Mouse (Mus musculus): ENCODE results near the gene Emc8. TPM values are rescaled to one million over a fixed set of nuclear protein-coding genes. Genes with fewer than 3 reads are reported as not detected.
A peak's percentile ranks its signal among the peaks of the same experiment; 100 is the strongest.
"Not testable (repeated sequence)": the region's sequence is repeated elsewhere in the genome, so short reads cannot be mapped to it uniquely, and the experiment has no call there.

The Emc8 gene
- total RNA-seq, 2 experiments from 2014 or later, result 22.2 to 25.6 TPM

- intact Hi-C loops (cut with DNase I), result loop anchor here (5.0 kb wide), 1 partner anchor 56 kb away; the partner anchor contains the start of gene Irf8
- H3K27ac ChIP-seq, result 0 out of 2 replicates have a peak overlapping the region, but pooled peaks have one; percentile 4
Observed at GRCm38 (mm10) chr8:120681113-120681512, 12.7 kb upstream of the Emc8 start.

GRCm38 (mm10) chr8:120680405-120680804 is 12.0 kb upstream of the Emc8 start:
- TF ChIP-seq CTCF (IDR thresholded peaks at IDR 0.05), result peak; percentile 62
- intact Hi-C loops (cut with DNase I), result loop anchor here (5.0 kb wide), 1 partner anchor 57 kb away; the partner anchor contains the start of gene Irf8
- not testable (repeated sequence) for H3K27ac ChIP-seq, H3K4me3 ChIP-seq
- peak; percentile 61 for DNase-seq

More at GRCm38 (mm10) chr8:120681113-120681512, 12.7 kb upstream of the Emc8 start:
- H3K4me3 ChIP-seq, result no peak overlapping the region
- TF ChIP-seq CTCF (IDR thresholded peaks at IDR 0.05), result no peak
- DNase-seq, result peak; percentile 73

- Histone ChIP-seq H3K4me3 (no peak overlapping the region), H3K27ac (no peak overlapping the region)
- intact Hi-C loops (cut with DNase I), result loop anchor here (5.0 to 10.0 kb wide), 2 partner anchors 57 to 425 kb away; partner anchors contain the start of genes Irf8 and Mthfsd
- no peak for TF ChIP-seq CTCF (IDR thresholded peaks at IDR 0.05)
- DNase-seq, result no peak
Observed at GRCm38 (mm10) chr8:120679629-120680387, 11.4 kb upstream of the Emc8 start.

- peak; percentile 91 for DNase-seq
- no peak overlapping the region for H3K4me3 ChIP-seq
- no peak overlapping the region for H3K27ac ChIP-seq
- TF ChIP-seq CTCF (IDR thresholded peaks at IDR 0.05), result no peak; the same call in none of the 2 replicates
- intact Hi-C loops (cut with DNase I), result loop anchor here (1.0 to 10.0 kb wide), 3 partner anchors 118 to 426 kb away; partner anchors contain the start of gene Mthfsd
Observed at GRCm38 (mm10) chr8:120678447-120678846, 10.1 kb upstream of the Emc8 start.

GRCm38 (mm10) chr8:120675718-120676117 is 7.3 kb upstream of the Emc8 start:
- no peak for DNase-seq
- Histone ChIP-seq H3K4me3 (no peak overlapping the region), H3K27ac (no peak overlapping the region)
- intact Hi-C loops (cut with DNase I), result loop anchor here (10.0 kb wide), 1 partner anchor 429 kb away; the partner anchor contains the start of gene Mthfsd
- no peak for TF ChIP-seq CTCF (IDR thresholded peaks at IDR 0.05)

GRCm38 (mm10) chr8:120673298-120673697 is 4.9 kb upstream of the Emc8 start:
- intact Hi-C loops (cut with DNase I), result loop anchor here (10.0 kb wide), 1 partner anchor 432 kb away; the partner anchor contains the start of gene Mthfsd

GRCm38 (mm10) chr8:120672626-120673229 is 4.4 kb upstream of the Emc8 start:
- TF ChIP-seq CTCF (IDR thresholded peaks at IDR 0.05), result no peak
- Histone ChIP-seq H3K27ac (no peak overlapping the region), H3K4me3 (peak overlapping the region; percentile 19; the same call in 1 of the 2 replicates)
- intact Hi-C loops (cut with DNase I), result loop anchor here (10.0 kb wide), 1 partner anchor 432 kb away; the partner anchor contains the start of gene Mthfsd
- no peak for DNase-seq

More at GRCm38 (mm10) chr8:120673298-120673697, 4.9 kb upstream of the Emc8 start:
- H3K4me3 ChIP-seq, result peak overlapping the region; percentile 19; the same call in 1 of the 2 replicates
- TF ChIP-seq CTCF (IDR thresholded peaks at IDR 0.05), result no peak
- H3K27ac ChIP-seq, result no peak overlapping the region
- no peak for DNase-seq

GRCm38 (mm10) chr8:120671775-120672174 is 3.4 kb upstream of the Emc8 start:
- peak overlapping the region; percentile 15 for H3K4me3 ChIP-seq
- intact Hi-C loops (cut with DNase I), result loop anchor here (10.0 kb wide), 1 partner anchor 433 kb away; the partner anchor contains the start of gene Mthfsd
- no peak for DNase-seq
- no peak overlapping the region for H3K27ac ChIP-seq
- no peak for TF ChIP-seq CTCF (IDR thresholded peaks at IDR 0.05)

- intact Hi-C loops (cut with DNase I), result no loop called here
- peak; percentile 96 for DNase-seq
- Histone ChIP-seq H3K4me3 (peak within 1 kb of the TSS; percentile 85), H3K27ac (peak within 1 kb of the TSS; percentile 98)
- TF ChIP-seq CTCF (IDR thresholded peaks at IDR 0.05), result no peak; the same call in 1 of the 2 replicates
Observed at GRCm38 (mm10) chr8:120667561-120668373, 606 bp downstream of the Emc8 start, which contains the start of the genes Gm27021 and Cox4i1. Gm27021 (minus strand) TSS chr8:120668079. Cox4i1 (plus strand) TSS chr8:120668222.

GRCm38 (mm10) chr8:120666807-120667470 is 1.4 kb downstream of the Emc8 start:
- Histone ChIP-seq H3K4me3 (peak overlapping the region; percentile 85), H3K27ac (peak overlapping the region; percentile 98)
- TF ChIP-seq CTCF (IDR thresholded peaks at IDR 0.05), result no peak
- no peak for DNase-seq
- intact Hi-C loops (cut with DNase I), result no loop called here

GRCm38 (mm10) chr8:120665726-120666455 is 2.5 kb downstream of the Emc8 start:
- H3K27ac ChIP-seq, result no peak overlapping the region
- intact Hi-C loops (cut with DNase I), result no loop called here
- no peak for DNase-seq
- TF ChIP-seq CTCF (IDR thresholded peaks at IDR 0.05), result no peak
- H3K4me3 ChIP-seq, result peak overlapping the region; percentile 85

Data from gastrocnemius, adult 2 months (tissue).